Mouse (Mus musculus): ENCODE measurements around the gene Lgr6. TPM values are rescaled to one million over a fixed set of nuclear protein-coding genes. Genes with fewer than 3 reads are reported as not detected.

Lgr6 gene
- polyA plus RNA-seq, 1 experiment = 0.63 TPM

GRCm38 (mm10) chr1:135030121-135030520 lies 75.0 kb downstream of the Lgr6 start:
- TF ChIP-seq CTCF (IDR thresholded peaks at IDR 0.05; ENCODE audit: borderline replicate concordance, extremely low read depth, insufficient read depth, insufficient read length) = 0 out of 2 replicates have a peak, but pooled peaks have one; percentile 2
- no peak for TF ChIP-seq POLR2A (IDR thresholded peaks at IDR 0.05; ENCODE audit: borderline replicate concordance, extremely low read depth, insufficient read depth, insufficient read length, poor library complexity, severe bottlenecking)

GRCm38 (mm10) chr1:135026275-135026674 lies 78.8 kb downstream of the Lgr6 start:
- peak; percentile 79 for DNase-seq (ENCODE audit: low read depth)

More at GRCm38 (mm10) chr1:135030121-135030520, 75.0 kb downstream of the Lgr6 start:
- DNase-seq (ENCODE audit: low read depth) = no peak

GRCm38 (mm10) chr1:135023583-135023982 lies 81.5 kb downstream of the Lgr6 start:
- DNase-seq (ENCODE audit: low read depth) = no peak
- TF ChIP-seq CTCF (IDR thresholded peaks at IDR 0.05; ENCODE audit: borderline replicate concordance, extremely low read depth, insufficient read depth, insufficient read length) (peak; percentile 19; the same call in 1 of the 2 replicates), POLR2A (IDR thresholded peaks at IDR 0.05; ENCODE audit: borderline replicate concordance, extremely low read depth, insufficient read depth, insufficient read length, poor library complexity, severe bottlenecking) (no peak)

More at GRCm38 (mm10) chr1:135026275-135026674, 78.8 kb downstream of the Lgr6 start:
- TF ChIP-seq POLR2A (IDR thresholded peaks at IDR 0.05; ENCODE audit: borderline replicate concordance, extremely low read depth, insufficient read depth, insufficient read length, poor library complexity, severe bottlenecking) = no peak
- TF ChIP-seq CTCF (IDR thresholded peaks at IDR 0.05; ENCODE audit: borderline replicate concordance, extremely low read depth, insufficient read depth, insufficient read length) = no peak

GRCm38 (mm10) chr1:135021936-135022335 lies 83.1 kb downstream of the Lgr6 start:
- no peak for DNase-seq (ENCODE audit: low read depth)
- TF ChIP-seq CTCF (IDR thresholded peaks at IDR 0.05; ENCODE audit: borderline replicate concordance, extremely low read depth, insufficient read depth, insufficient read length) (no peak), POLR2A (IDR thresholded peaks at IDR 0.05; ENCODE audit: borderline replicate concordance, extremely low read depth, insufficient read depth, insufficient read length, poor library complexity, severe bottlenecking) (no peak)

- DNase-seq (ENCODE audit: low read depth) = peak; percentile 69
- no peak for TF ChIP-seq CTCF (IDR thresholded peaks at IDR 0.05; ENCODE audit: borderline replicate concordance, extremely low read depth, insufficient read depth, insufficient read length)
- no peak for TF ChIP-seq POLR2A (IDR thresholded peaks at IDR 0.05; ENCODE audit: borderline replicate concordance, extremely low read depth, insufficient read depth, insufficient read length, poor library complexity, severe bottlenecking)
Observed at GRCm38 (mm10) chr1:135020970-135021369, 84.1 kb downstream of the Lgr6 start.

- no peak for DNase-seq (ENCODE audit: low read depth)
- TF ChIP-seq CTCF (IDR thresholded peaks at IDR 0.05; ENCODE audit: borderline replicate concordance, extremely low read depth, insufficient read depth, insufficient read length) (no peak), POLR2A (IDR thresholded peaks at IDR 0.05; ENCODE audit: borderline replicate concordance, extremely low read depth, insufficient read depth, insufficient read length, poor library complexity, severe bottlenecking) (no peak)
Observed at GRCm38 (mm10) chr1:135020281-135020940, 84.7 kb downstream of the Lgr6 start.

GRCm38 (mm10) chr1:135019775-135020167 lies 85.3 kb downstream of the Lgr6 start:
- peak; percentile 50 for DNase-seq (ENCODE audit: low read depth)
- TF ChIP-seq CTCF (IDR thresholded peaks at IDR 0.05; ENCODE audit: borderline replicate concordance, extremely low read depth, insufficient read depth, insufficient read length) = no peak
- no peak for TF ChIP-seq POLR2A (IDR thresholded peaks at IDR 0.05; ENCODE audit: borderline replicate concordance, extremely low read depth, insufficient read depth, insufficient read length, poor library complexity, severe bottlenecking)

GRCm38 (mm10) chr1:135019087-135019774 lies 85.8 kb downstream of the Lgr6 start:
- TF ChIP-seq CTCF (IDR thresholded peaks at IDR 0.05; ENCODE audit: borderline replicate concordance, extremely low read depth, insufficient read depth, insufficient read length) (no peak), POLR2A (IDR thresholded peaks at IDR 0.05; ENCODE audit: borderline replicate concordance, extremely low read depth, insufficient read depth, insufficient read length, poor library complexity, severe bottlenecking) (no peak)
- peak; percentile 85 for DNase-seq (ENCODE audit: low read depth)

- TF ChIP-seq CTCF (IDR thresholded peaks at IDR 0.05; ENCODE audit: borderline replicate concordance, extremely low read depth, insufficient read depth, insufficient read length) (no peak), POLR2A (IDR thresholded peaks at IDR 0.05; ENCODE audit: borderline replicate concordance, extremely low read depth, insufficient read depth, insufficient read length, poor library complexity, severe bottlenecking) (no peak)
- DNase-seq (ENCODE audit: low read depth) = no peak
Observed at GRCm38 (mm10) chr1:135017656-135018015, 87.4 kb downstream of the Lgr6 start.

GRCm38 (mm10) chr1:135016907-135017655 lies 88.0 kb downstream of the Lgr6 start:
- TF ChIP-seq POLR2A (IDR thresholded peaks at IDR 0.05; ENCODE audit: borderline replicate concordance, extremely low read depth, insufficient read depth, insufficient read length, poor library complexity, severe bottlenecking) (no peak), CTCF (IDR thresholded peaks at IDR 0.05; ENCODE audit: borderline replicate concordance, extremely low read depth, insufficient read depth, insufficient read length) (no peak)
- DNase-seq (ENCODE audit: low read depth) = no peak

GRCm38 (mm10) chr1:135014921-135015445 lies 90.1 kb downstream of the Lgr6 start:
- no peak for TF ChIP-seq CTCF (IDR thresholded peaks at IDR 0.05; ENCODE audit: borderline replicate concordance, extremely low read depth, insufficient read depth, insufficient read length)
- no peak for TF ChIP-seq POLR2A (IDR thresholded peaks at IDR 0.05; ENCODE audit: borderline replicate concordance, extremely low read depth, insufficient read depth, insufficient read length, poor library complexity, severe bottlenecking)
- DNase-seq (ENCODE audit: low read depth) = no peak

Measured in brain, embryonic 14.5 days (tissue).